Mouse (Mus musculus): ENCODE results near the gene Cflar. TPM values are rescaled to one million over a fixed set of nuclear protein-coding genes. Genes with fewer than 3 reads are reported as not detected.
"Not testable (repeated sequence)": the region's sequence is repeated elsewhere in the genome, so short reads cannot be mapped to it uniquely, and the experiment has no call there.

Cflar gene
- polyA plus RNA-seq, 1 experiment from 2014 or later = 27.7 TPM

DNA sequence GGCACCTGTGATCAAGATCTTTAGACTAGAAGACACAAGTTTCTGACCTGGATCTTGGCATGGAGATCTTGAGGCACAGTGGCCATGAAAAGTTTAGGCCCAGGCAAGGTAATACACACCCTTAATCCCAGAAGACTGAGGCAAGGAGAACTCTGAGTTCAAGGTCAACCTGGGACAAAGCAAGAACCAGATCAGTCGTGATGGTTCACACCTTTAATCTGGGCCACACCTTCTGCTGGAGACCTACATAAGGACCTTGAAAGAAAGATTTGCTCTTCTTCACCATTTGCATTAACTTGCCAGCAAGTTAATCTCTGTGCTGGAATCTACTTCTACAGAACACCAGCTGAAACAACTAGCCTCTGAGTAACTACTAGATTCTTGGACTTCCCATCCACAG, 49.3 kb downstream of the Cflar start:
- no peak overlapping the region for H3K27ac ChIP-seq (ENCODE audit: low read depth, low read length)
- 75% methylated on average over 1 of the region's 1 CpGs for WGBS
- no peaks in the 10 kb centered on the region for H3K36me3 ChIP-seq (ENCODE audit: control insufficient read depth, insufficient read depth, low read length)
- H3K4me3 ChIP-seq (ENCODE audit: low read depth, low read length) = no peak overlapping the region
- no peaks in the 10 kb centered on the region for H3K4me1 ChIP-seq (replicated peaks; ENCODE audit: control insufficient read depth, insufficient read depth, low read length)
- ATAC-seq (ENCODE audit: low FRiP score) (no peak), DNase-seq (ENCODE audit: low spot score) (no peak)
- no peaks in the 10 kb centered on the region for H3K9me3 ChIP-seq (ENCODE audit: control insufficient read depth, low read length)
- no peaks in the 10 kb centered on the region for H3K27me3 ChIP-seq (ENCODE audit: control insufficient read depth, insufficient read depth, low read length)
- no peak overlapping the region for H3K9ac ChIP-seq (ENCODE audit: low read depth, low read length)
- H3K4me2 ChIP-seq (replicated peaks; ENCODE audit: low read depth, low read length) = no peak overlapping the region

DNA sequence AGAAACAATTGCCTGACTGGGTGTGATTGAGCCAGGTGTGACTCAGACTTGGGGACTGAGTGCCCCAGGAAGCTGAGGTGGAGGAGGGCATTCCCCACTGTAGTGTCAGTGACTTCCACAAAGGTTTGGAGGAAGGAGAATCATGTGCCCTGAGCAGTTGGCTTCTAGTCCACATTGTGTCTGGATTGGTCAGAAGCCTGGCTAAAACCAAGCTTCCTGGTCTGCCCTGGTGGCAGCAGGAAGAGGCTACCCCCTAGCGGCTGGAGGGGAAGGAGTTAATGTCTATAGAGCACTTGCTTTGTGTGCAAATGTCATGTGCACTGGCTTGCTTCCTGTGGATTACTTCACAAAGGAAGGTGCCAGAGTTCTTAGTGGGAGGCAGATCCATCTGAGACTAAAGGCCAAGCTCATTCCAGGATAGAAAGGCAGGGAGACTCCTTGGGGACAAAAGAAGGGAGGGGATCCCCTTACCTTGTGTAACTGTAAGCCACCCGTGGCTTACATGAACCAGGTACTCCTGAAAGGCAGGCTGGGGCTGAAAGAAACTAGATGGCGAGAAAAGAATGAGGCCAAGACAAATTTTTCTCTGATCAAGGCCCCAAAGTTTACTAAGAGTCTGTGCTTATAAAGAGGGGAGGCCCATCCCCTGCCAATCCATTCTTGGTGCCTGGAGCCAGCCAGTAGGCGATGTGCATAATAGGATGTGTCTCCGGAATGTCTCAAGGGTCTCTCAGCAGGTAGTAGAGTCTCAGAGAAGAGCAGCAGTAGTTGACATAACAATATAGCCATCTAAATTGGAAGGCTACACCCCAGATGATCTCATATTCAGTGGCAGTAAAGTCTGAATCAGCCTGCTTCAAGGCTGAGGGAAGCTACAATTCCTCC, 50.3 kb downstream of the Cflar start:
- H3K4me2 ChIP-seq (replicated peaks; ENCODE audit: low read depth, low read length); H3K9ac ChIP-seq (ENCODE audit: low read depth, low read length); H3K9me3 ChIP-seq (ENCODE audit: control insufficient read depth, low read length); H3K27me3 ChIP-seq (ENCODE audit: control insufficient read depth, insufficient read depth, low read length); H3K36me3 ChIP-seq (ENCODE audit: control insufficient read depth, insufficient read depth, low read length); H3K4me3 ChIP-seq (ENCODE audit: low read depth, low read length); H3K4me1 ChIP-seq (replicated peaks; ENCODE audit: control insufficient read depth, insufficient read depth, low read length); ATAC-seq (ENCODE audit: low FRiP score); H3K27ac ChIP-seq (ENCODE audit: low read depth, low read length); DNase-seq (ENCODE audit: low spot score): not testable (repeated sequence)
- 65% methylated on average over 5 of the region's 5 CpGs for WGBS

DNA sequence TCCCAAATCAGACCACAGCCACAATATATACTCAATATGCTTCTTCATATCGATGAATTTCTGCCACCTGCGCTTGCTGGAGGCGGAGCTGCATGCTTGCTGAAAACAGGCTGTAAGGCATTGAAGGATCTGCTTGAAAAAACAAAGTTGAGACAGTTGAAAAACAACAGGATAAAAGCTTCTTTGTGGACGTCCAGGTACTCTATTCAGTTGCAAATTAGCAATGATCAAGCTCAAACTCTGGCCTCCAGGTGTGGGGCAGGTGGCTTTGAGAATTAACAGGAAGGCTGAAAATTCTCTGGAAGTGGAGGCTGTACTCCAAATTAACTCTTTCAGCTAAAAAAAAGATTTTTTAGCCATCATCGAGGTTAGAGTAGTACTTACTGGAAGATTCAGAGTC, 51.3 kb downstream of the Cflar start:
- Histone ChIP-seq H3K27ac (ENCODE audit: low read depth, low read length) (no peak overlapping the region), H3K4me1 (replicated peaks; ENCODE audit: control insufficient read depth, insufficient read depth, low read length) (no peaks in the 10 kb centered on the region), H3K4me2 (replicated peaks; ENCODE audit: low read depth, low read length) (no peak overlapping the region), H3K27me3 (ENCODE audit: control insufficient read depth, insufficient read depth, low read length) (no peaks in the 10 kb centered on the region), H3K36me3 (ENCODE audit: control insufficient read depth, insufficient read depth, low read length) (no peaks in the 10 kb centered on the region), H3K4me3 (ENCODE audit: low read depth, low read length) (no peak overlapping the region), H3K9ac (ENCODE audit: low read depth, low read length) (no peak overlapping the region), H3K9me3 (ENCODE audit: control insufficient read depth, low read length) (no peaks in the 10 kb centered on the region)
- ATAC-seq (ENCODE audit: low FRiP score) = no peak
- WGBS = 75% methylated on average over 5 of the region's 5 CpGs
- DNase-seq (ENCODE audit: low spot score) = no peak

DNA sequence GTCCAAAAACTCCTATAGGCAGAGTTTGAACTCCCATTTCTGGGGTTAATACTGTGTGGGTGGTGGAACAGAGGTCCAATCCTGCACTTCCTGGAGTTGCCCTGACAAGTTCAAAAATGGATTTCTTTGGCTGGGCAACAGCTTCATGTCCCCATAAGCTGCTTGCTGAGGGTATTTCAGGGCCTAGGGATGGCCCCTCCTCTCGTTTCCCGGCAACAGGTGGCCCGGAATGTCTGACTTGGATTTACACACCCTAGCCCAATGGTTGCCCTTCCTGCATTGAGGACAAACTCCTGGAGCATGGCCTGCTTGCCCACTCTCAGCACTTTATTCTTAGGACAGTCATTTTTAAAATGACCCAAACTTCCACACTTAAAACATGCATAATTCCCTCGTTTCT, 55.1 kb downstream of the Cflar start:
- WGBS = 81% methylated on average over 4 of the region's 4 CpGs
- ATAC-seq (ENCODE audit: low FRiP score); H3K9me3 ChIP-seq (ENCODE audit: control insufficient read depth, low read length); H3K27ac ChIP-seq (ENCODE audit: low read depth, low read length); H3K4me3 ChIP-seq (ENCODE audit: low read depth, low read length); H3K9ac ChIP-seq (ENCODE audit: low read depth, low read length); H3K36me3 ChIP-seq (ENCODE audit: control insufficient read depth, insufficient read depth, low read length); H3K27me3 ChIP-seq (ENCODE audit: control insufficient read depth, insufficient read depth, low read length); H3K4me2 ChIP-seq (replicated peaks; ENCODE audit: low read depth, low read length); H3K4me1 ChIP-seq (replicated peaks; ENCODE audit: control insufficient read depth, insufficient read depth, low read length): not testable (repeated sequence)
- peak; percentile 5 for DNase-seq (ENCODE audit: low spot score)

DNA sequence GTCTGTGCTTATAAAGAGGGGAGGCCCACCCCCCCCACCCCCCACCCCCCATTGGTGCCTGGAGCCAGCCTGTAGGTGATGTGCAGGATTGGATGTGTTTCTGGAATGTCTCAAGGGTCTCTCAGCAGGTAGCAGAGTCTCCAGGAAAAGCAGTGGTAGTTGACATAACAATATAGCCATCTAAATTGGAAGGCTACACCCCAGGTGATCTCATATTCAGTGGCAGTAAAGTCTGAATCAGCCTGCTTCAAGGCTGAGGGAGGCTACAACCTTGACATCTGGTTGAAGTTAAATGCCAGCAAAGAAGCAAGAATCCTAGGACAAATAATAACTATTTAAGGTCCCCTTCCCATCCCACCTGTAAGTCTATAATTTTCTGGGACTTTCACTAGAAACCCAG, 57.8 kb downstream of the Cflar start:
- DNase-seq (ENCODE audit: low spot score) (no peak), ATAC-seq (ENCODE audit: low FRiP score) (no peak)
- H3K9ac ChIP-seq (ENCODE audit: low read depth, low read length) = no peak overlapping the region
- H3K4me2 ChIP-seq (replicated peaks; ENCODE audit: low read depth, low read length) = no peak overlapping the region
- H3K4me3 ChIP-seq (ENCODE audit: low read depth, low read length) = no peak overlapping the region
- H3K27ac ChIP-seq (ENCODE audit: low read depth, low read length) = no peak overlapping the region
- no peaks in the 10 kb centered on the region for H3K27me3 ChIP-seq (ENCODE audit: control insufficient read depth, insufficient read depth, low read length)
- H3K4me1 ChIP-seq (replicated peaks; ENCODE audit: control insufficient read depth, insufficient read depth, low read length) = no peaks in the 10 kb centered on the region
- H3K36me3 ChIP-seq (ENCODE audit: control insufficient read depth, insufficient read depth, low read length) = no peaks in the 10 kb centered on the region
- no peaks in the 10 kb centered on the region for H3K9me3 ChIP-seq (ENCODE audit: control insufficient read depth, low read length)

DNA sequence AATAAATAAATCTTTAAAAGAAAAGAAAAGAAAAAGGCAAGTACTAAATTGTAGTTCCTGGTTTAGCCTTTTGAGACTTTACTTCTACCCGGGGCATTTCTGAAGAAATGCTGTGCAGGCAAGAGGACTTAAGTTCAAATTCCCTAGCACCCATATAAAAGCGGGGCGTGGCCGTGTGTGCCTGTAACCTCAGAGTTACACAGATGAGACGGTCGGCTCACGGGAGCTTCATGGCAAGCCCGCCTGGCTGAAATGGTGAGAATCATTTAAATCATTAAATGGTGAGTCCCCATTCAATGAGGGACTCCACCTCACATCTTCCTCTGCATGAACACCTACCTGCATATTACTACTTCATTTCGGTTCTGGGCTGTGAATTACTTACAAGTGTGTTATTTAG, 58.4 kb downstream of the Cflar start:
- ATAC-seq (ENCODE audit: low FRiP score) = no peak
- H3K4me1 ChIP-seq (replicated peaks; ENCODE audit: control insufficient read depth, insufficient read depth, low read length) = no peaks in the 10 kb centered on the region
- DNase-seq (ENCODE audit: low spot score) = no peak
- H3K9ac ChIP-seq (ENCODE audit: low read depth, low read length) = no peak overlapping the region
- H3K36me3 ChIP-seq (ENCODE audit: control insufficient read depth, insufficient read depth, low read length) = no peaks in the 10 kb centered on the region
- H3K27ac ChIP-seq (ENCODE audit: low read depth, low read length) = no peak overlapping the region
- H3K4me3 ChIP-seq (ENCODE audit: low read depth, low read length) = no peak overlapping the region
- H3K9me3 ChIP-seq (ENCODE audit: control insufficient read depth, low read length) = no peaks in the 10 kb centered on the region
- no peak overlapping the region for H3K4me2 ChIP-seq (replicated peaks; ENCODE audit: low read depth, low read length)
- 66% methylated on average over 9 of the region's 9 CpGs for WGBS
- H3K27me3 ChIP-seq (ENCODE audit: control insufficient read depth, insufficient read depth, low read length) = no peaks in the 10 kb centered on the region

DNA sequence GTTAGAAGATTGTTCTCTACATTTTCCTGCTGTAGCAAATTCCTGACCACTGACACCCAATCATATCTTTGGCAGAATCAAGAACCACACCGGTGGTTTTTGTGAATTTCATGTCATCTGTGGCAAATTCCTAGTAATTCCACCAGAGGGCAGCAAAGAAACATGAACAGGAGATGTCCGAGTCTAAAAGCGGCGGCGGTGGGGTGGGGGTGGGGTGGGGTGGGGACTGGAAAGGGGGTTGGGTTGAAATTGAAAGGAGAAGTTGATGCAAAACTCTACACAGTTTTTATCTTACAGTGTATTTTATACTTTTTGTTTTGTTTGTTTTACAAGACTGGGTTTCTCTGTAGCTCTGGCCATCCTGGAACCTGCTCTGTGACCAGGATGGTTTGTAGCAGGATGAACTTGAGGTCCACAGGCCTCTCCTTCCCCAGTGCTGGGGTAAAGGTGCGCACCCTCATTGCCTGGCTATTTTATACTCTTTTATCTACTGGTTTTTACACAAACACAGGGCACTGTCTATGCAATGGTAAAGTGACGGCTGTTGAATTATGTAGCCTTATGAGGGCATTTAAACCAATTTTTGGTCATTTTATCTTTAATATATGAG, 58.9 kb downstream of the Cflar start:
- WGBS = 26% methylated on average over 7 of the region's 7 CpGs
- no peaks in the 10 kb centered on the region for H3K27me3 ChIP-seq (ENCODE audit: control insufficient read depth, insufficient read depth, low read length)
- H3K36me3 ChIP-seq (ENCODE audit: control insufficient read depth, insufficient read depth, low read length) = no peaks in the 10 kb centered on the region
- no peaks in the 10 kb centered on the region for H3K9me3 ChIP-seq (ENCODE audit: control insufficient read depth, low read length)
- no peak overlapping the region for H3K27ac ChIP-seq (ENCODE audit: low read depth, low read length)
- ATAC-seq (ENCODE audit: low FRiP score) = no peak
- H3K4me2 ChIP-seq (replicated peaks; ENCODE audit: low read depth, low read length) = no peak overlapping the region
- DNase-seq (ENCODE audit: low spot score) = peak; percentile 75
- no peak overlapping the region for H3K9ac ChIP-seq (ENCODE audit: low read depth, low read length)
- no peaks in the 10 kb centered on the region for H3K4me1 ChIP-seq (replicated peaks; ENCODE audit: control insufficient read depth, insufficient read depth, low read length)
- H3K4me3 ChIP-seq (ENCODE audit: low read depth, low read length) = no peak overlapping the region

DNA sequence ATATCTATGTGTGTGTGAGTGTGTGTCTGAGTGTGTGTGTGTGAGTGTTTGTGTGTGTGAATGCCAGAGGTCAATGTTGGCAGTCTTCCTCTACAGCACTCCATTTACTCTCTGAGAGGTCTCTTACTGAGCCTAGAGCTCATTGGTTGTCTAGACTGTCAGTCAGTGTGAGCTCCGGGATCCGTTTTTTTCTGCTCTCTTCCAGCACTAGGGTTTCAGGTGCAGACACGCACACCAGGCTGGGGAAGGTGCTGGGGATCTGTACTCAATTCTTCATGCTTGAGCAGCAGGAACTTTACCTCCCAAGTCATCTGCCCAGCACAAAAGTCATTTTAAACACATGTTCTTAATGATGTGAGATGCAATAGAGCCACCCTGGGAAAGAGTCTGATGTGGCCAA, 60.8 kb downstream of the Cflar start:
- DNase-seq (ENCODE audit: low spot score) (no peak), ATAC-seq (ENCODE audit: low FRiP score) (no peak)
- H3K9me3 ChIP-seq (ENCODE audit: control insufficient read depth, low read length) = no peaks in the 10 kb centered on the region
- no peak overlapping the region for H3K27ac ChIP-seq (ENCODE audit: low read depth, low read length)
- no peak overlapping the region for H3K4me2 ChIP-seq (replicated peaks; ENCODE audit: low read depth, low read length)
- no peaks in the 10 kb centered on the region for H3K36me3 ChIP-seq (ENCODE audit: control insufficient read depth, insufficient read depth, low read length)
- H3K27me3 ChIP-seq (ENCODE audit: control insufficient read depth, insufficient read depth, low read length) = no peaks in the 10 kb centered on the region
- H3K4me3 ChIP-seq (ENCODE audit: low read depth, low read length) = no peak overlapping the region
- no peak overlapping the region for H3K9ac ChIP-seq (ENCODE audit: low read depth, low read length)
- H3K4me1 ChIP-seq (replicated peaks; ENCODE audit: control insufficient read depth, insufficient read depth, low read length) = no peaks in the 10 kb centered on the region
- WGBS = 74% methylated on average over 3 of the region's 3 CpGs

DNA sequence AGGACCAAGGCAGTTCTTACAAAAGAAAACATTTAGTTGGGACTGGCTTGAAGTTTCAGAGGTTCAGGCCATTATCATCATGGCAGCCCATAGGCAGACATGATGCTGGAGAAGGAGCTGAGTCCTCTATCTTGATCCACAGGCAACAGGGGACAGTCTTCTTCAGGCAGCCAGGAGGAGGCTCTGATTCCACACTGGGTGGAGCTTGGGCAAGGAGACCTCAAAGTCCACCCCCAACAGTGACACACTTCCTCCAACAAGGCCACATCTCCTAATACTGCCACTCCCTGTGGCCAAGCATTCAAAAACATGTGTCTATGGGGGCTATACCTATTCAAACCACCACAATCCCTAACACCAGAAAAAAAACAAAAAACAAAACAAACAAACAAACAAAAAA, 62.0 kb downstream of the Cflar start:
- Histone ChIP-seq H3K9me3 (ENCODE audit: control insufficient read depth, low read length) (no peaks in the 10 kb centered on the region), H3K9ac (ENCODE audit: low read depth, low read length) (no peak overlapping the region), H3K27me3 (ENCODE audit: control insufficient read depth, insufficient read depth, low read length) (no peaks in the 10 kb centered on the region), H3K36me3 (ENCODE audit: control insufficient read depth, insufficient read depth, low read length) (no peaks in the 10 kb centered on the region), H3K4me1 (replicated peaks; ENCODE audit: control insufficient read depth, insufficient read depth, low read length) (no peaks in the 10 kb centered on the region), H3K27ac (ENCODE audit: low read depth, low read length) (no peak overlapping the region), H3K4me3 (ENCODE audit: low read depth, low read length) (no peak overlapping the region), H3K4me2 (replicated peaks; ENCODE audit: low read depth, low read length) (no peak overlapping the region)
- ATAC-seq (ENCODE audit: low FRiP score) (no peak), DNase-seq (ENCODE audit: low spot score) (no peak)
